Mouse (Mus musculus): ENCODE data around the gene H2al1m.

DNA sequence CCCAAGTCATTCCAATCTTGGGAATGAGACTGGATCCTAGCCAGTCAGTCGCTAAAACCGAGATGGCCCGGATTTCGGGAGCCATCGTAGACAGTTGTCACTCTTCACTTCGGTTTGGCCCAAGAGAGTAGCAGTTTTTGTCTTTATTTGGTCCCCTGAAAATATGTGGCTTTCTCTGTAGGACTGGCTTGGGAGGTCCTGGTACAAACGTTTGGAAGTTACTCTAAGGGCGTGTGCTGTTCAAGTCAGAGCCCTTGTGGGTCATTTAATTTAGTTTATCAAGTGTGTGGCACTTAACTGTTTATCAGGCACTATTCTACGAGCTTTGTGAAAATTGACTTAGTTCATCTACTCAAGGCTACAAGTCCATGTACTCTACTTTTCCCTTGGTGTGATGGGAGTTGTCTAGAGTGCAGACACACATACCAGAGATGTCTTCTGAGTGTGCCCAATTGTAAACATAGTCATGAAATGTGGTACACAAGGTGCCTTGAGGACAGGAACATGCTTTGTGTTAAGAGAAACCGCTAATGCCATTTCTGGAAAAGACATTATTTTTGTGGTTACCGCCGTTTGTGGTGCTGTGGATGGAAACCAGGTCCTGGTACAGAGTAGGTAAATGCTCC lies 10.1 kb upstream of the H2al1m start:
- TF ChIP-seq CTCF (IDR thresholded peaks at IDR 0.05; ENCODE audit: insufficient read depth, low read length) (no peak), POLR2A (IDR thresholded peaks at IDR 0.05; ENCODE audit: borderline replicate concordance, extremely low read depth, low read depth, low read length) (no peak)

All from lung, adult 2 months (tissue).